Mouse (Mus musculus): ENCODE data around the gene Dirc2. TPM values are rescaled to one million over a fixed set of nuclear protein-coding genes. Genes with fewer than 3 reads are reported as not detected.

Gene Dirc2
- polyA plus RNA-seq (2014; fragmentation: Illumina TruSeq; extraction: RNeasy Lipid Tissue Mini Kit (QIAGEN cat#74804)): 27.7 TPM

GRCm38 (mm10) chr16:35768785-35769642 lies at the start of gene Dirc2:
Gene Dirc2, minus strand, starts transcription at chr16:35769356.

GRCm38 (mm10) chr16:35769878-35770657 lies 912 bp upstream of the Dirc2 start, which contains the start of gene Hspbap1:
Gene Hspbap1, plus strand, starts transcription at chr16:35770375.

Other genes starting within 250 kb of the Dirc2 start
- gene Sema5b, start 228.2 kb downstream of the Dirc2 start, polyA plus RNA-seq (2014; fragmentation: Illumina TruSeq; extraction: RNeasy Lipid Tissue Mini Kit (QIAGEN cat#74804)): 0.54 TPM
- 5.9 TPM for gene Hspbap1, start 1.0 kb upstream of the Dirc2 start, polyA plus RNA-seq (2014; fragmentation: Illumina TruSeq; extraction: RNeasy Lipid Tissue Mini Kit (QIAGEN cat#74804))
- 24.8 TPM for gene Parp14, start 102.2 kb upstream of the Dirc2 start, polyA plus RNA-seq (2014; fragmentation: Illumina TruSeq; extraction: RNeasy Lipid Tissue Mini Kit (QIAGEN cat#74804))
- gene Parp9, start 169.1 kb upstream of the Dirc2 start, polyA plus RNA-seq (2014; fragmentation: Illumina TruSeq; extraction: RNeasy Lipid Tissue Mini Kit (QIAGEN cat#74804)): 39.7 TPM
- gene Dtx3l, start 169.8 kb upstream of the Dirc2 start, polyA plus RNA-seq (2014; fragmentation: Illumina TruSeq; extraction: RNeasy Lipid Tissue Mini Kit (QIAGEN cat#74804)): 29.5 TPM
- 104 TPM for gene Kpna1, start 209.4 kb upstream of the Dirc2 start, polyA plus RNA-seq (2014; fragmentation: Illumina TruSeq; extraction: RNeasy Lipid Tissue Mini Kit (QIAGEN cat#74804))

Measured in ovary, adult 10 weeks (tissue).